Mouse (Mus musculus) megakaryocyte progenitor cell, adult 5-6 weeks (primary cell): ENCODE results near the gene Nod2. TPM values are rescaled to one million over a fixed set of nuclear protein-coding genes. Genes with fewer than 3 reads are reported as not detected.

Experiments
- ATAC-seq: replicated peaks from 2 replicates; pipeline ENCODE4 v1.8.0; 2016; ENCODE audit warnings: mild to moderate bottlenecking, moderate TSS enrichment, inconsistent platforms; ENCODE audit not compliant: poor library complexity
- total RNA-seq, 2 experiments: library from RNA; stranded (forward) in 1 of 2; stranded (reverse) in 1 of 2; fragments of 157-497, 149-512 nt in 1 of 2; fragments of 200-1000 nt in 1 of 2; gene quantifications; 2 replicates each; pipeline versions ENCODE4 v1.2.3 to v1.2.4; 2015 to 2017

The Nod2 gene
- total RNA-seq, 2 experiments from 2014 or later, result 0.17 to 0.52 TPM

DNA sequence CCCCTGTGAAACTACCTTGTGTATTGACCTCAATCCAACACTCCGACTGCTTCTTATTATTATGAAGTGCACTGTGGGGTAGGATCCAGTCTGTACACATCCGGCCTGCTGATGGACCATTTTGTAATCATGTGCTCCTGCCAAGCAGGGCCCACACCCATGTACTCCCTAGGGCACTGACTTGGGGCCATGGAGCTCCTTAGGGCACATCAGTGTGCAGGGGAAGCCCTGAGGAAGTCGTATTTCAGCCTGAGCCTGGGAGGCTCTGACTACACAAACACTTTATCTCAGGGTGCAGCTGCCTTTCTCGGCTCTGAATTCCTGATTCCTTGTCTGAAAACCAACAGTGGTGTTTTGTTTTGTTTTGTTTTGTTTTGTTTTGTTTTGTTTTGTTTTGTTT is 16.9 kb upstream of the Nod2 start:
- no peak for ATAC-seq

DNA sequence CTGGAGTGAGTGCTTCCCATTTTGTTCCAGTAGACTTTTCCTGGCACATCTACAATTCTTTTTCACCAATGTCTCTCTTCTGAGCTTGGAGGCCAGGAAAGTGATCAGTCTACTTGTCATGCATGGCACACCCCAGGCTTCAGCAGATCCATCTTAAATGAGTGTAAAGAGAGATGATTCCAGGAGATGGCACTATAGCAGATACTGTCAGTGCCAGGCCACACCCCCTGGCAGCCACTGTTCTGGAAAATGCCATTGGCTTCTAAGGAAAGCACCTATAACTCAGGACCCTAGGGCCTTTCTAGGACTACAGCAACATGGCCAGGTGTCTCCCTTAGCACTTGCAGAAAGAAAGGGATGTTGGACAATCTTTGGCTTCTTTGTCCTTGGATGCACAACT is 16.0 kb upstream of the Nod2 start:
- ATAC-seq, result peak; percentile 45

DNA sequence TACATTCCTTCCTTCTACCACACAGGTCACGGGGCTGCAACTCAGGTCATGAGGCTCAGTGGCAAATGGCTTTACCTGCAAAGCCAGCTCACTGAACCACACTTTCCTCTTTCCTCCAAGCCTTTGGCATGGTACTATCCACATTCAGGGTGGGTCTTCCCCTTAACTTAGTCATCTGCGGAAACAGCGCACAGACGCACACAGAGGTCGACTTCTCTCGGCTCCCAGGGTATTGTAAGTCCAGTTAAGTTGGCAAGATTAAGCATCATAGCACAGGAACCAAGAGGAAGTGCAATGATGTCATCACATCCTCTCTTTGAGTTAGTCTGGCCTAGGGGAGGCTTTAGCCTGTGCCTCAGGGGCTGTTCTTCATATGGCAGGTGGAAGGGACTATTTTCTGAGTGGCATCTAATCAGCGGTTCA is 13.8 kb upstream of the Nod2 start:
- peak; percentile 19 for ATAC-seq

DNA sequence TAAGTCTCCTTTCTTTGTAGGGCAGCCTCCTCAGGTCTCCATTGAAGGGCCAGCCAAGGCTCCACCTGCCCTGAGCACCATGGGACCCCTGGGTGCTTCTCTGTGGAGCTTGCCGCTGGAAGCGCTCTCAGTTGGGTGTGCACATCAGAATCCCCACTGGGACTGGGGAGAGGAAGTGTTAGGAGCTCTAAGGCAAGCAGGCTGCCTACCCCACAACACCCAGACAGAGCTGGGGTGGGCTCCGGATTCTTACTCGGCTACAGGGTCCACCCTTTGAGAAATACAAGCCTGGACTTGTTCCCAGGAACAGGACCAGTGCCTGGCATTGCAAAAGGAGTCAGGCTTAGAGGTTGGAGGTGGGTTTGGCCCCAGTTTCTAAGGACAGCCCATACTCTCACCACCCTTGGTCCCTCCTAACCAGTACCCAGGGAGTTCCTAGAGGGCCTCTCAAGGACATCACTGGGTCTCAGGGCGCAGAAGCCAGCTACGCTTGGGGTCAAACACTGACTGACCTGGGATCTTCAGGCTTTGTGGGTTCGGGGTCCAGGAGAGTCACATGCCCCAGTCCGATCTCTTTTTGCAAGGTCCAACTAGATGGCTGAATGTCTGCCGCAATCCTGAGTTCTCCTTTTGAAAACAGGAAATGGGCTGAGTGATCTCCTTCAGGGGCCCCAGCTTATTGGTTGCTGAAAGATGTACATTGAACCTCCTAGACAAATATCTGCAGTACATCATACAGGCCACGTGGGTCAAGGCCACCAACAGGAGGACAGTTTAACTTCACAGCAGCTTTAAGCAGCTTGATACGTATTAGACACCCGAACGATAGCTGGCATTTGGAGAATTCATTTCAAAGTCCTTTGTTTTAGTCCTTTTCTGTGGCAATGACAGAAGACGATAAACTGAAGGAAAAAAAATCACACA is 11.4 kb upstream of the Nod2 start, which contains the start of gene Snx20:
Snx20 (minus strand) TSS at position 655 of the 924 bp plus-strand sequence.
- ATAC-seq, result peak; percentile 78

DNA sequence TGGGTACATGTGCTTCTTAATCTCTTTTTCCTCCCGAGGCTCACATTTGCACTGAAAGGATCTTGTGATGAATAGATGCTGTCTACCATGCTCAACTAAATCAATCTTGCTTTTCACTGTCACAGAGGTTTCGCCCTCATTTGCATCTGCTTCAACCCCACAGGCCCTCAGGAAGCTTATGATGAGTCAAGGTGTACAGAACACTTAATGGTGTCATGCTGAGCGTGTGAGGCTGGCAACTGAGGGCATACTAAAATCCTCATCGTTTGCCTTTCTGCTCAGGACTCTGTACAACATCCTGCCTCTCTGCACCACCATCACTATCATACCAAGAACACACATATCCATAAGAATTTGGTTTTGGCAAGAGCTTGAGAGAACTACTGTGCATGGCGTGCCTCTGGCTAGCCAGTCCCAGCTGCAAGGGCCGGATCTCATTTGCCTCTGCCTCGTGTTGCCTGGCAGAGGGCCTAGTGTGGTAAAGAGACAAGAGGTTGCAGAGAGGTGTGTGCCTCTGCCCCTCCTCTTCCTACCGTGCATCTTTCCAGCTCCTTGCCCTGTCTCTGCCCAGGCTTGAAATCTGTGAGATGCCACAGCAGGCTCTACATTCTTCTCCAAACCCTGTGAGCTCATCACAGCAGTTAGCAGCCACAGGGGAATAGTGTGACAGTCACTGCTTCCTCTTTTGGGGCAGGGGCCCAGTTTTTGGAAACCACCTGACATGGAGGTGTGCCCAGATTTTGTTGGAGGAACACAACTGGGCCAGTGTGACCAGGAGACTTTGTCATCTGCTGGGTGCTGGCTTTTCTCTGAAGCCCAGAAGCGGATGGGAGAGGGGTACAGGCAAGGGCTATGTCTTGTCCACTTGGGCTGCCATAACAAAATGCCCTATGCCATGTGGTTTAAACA is 9.8 kb upstream of the Nod2 start:
- ATAC-seq, result peak; percentile 46

DNA sequence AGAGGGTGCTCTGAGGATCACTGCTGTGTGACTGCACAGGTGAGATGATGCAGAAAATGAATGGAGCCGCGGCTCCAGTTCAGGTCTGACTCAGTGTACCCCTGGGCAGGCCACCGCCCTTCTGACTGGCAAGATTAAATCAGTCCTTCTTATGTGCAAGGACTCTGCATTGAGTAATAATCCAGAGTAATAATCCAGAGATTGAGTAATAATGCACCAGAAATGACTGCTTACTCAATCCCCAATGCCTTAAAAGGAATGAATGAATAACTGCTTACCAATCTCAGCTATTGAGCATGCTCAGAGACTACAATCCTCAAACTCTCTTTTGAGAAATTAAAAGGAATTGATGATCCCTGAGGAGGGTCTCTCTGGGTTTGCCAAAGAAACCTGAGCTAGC is 8.2 kb upstream of the Nod2 start:
- ATAC-seq, result 0 out of 2 replicates have a peak, but pooled peaks have one; percentile 11

DNA sequence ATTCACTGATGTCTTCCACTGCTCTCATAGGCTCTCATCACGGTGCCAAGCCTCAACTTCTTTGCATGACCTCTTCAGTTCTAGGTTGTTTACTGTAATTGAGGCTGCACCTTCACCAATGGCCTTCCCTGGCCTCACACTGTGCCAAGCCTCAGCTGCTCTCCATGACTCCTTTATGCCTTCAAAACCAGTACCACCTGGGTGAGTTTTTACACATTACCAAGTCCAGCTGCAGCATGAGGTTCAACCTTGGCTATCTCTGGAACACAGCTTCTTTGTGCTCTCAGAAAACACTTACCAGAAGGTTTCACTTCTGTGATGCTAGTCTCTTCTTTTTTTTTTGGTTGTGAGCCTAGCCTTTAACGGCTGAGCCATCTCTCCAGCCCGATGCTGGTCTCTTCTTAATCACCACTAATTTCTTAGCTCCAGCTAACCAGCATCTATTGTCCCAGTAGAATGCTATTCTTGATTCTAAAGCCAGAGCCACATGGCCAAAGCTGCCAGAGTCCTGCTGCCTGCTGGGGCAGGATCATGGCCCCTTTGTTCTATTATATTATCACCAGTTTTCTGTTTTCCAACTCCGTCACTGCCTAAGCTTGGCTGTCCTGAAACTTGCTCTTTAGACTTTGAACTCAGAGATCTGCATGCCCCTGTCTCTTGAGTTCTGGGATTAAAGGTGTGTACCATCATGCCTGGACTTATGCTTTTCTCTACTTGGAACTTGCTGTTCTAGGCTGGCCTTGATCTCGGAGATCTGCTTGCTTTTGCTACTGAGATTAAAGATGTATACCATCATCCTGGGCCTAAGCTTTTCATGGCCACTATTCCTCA is 4.2 kb upstream of the Nod2 start:
- no peak for ATAC-seq

DNA sequence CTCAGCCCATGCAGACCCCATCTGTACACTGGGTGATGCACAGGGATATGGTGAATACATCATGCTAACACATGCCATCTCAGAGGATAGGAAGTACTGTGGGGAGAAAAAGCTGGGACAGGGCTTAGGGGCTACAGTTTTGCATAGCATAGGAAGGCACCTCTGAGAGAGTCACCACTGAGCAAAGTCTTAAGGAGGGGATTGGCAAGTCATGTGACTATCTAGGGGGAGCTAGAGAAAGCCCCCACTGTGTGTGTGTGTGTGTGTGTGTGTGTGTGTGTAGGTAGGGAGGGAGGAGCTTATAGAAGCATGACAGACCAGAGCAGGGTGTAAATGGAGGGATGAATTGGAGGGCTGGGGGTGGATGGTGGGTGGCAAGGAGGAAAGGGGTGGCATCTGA is 1.2 kb downstream of the Nod2 start:
- ATAC-seq, result no peak

DNA sequence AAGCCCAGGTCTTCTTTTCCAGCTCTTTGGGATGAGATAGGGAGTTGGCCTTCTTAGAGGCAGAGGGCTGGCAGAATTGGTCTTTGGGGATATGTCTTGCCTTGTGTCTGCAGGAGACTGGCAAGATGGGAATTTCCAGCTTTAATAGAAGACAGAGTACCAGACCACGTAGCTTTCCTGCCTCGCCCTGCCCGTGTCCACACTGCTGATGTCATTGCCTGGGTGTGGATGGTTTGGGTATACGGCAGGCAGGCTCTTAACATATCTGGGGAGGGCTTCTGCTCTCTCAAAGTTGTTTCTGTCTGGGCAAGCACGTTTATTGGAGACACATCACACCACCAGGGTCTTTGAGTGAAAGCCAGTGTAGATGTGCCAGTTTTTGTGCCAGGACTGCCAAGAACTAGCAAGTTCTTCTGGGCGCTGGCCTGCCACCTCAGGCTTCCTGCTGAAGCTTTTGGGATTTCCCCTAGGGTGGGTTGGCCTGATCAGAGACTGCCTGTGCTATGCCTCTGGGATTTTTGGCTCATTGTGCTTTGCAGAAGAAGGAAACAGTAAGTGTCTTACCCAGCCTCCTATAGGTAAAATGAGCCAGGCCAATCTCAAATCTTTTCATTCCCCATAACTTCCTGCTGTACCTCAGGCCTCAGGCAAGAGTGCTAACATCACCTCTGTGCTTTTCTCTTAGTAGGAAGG is 3.0 kb downstream of the Nod2 start:
- ATAC-seq, result no peak

DNA sequence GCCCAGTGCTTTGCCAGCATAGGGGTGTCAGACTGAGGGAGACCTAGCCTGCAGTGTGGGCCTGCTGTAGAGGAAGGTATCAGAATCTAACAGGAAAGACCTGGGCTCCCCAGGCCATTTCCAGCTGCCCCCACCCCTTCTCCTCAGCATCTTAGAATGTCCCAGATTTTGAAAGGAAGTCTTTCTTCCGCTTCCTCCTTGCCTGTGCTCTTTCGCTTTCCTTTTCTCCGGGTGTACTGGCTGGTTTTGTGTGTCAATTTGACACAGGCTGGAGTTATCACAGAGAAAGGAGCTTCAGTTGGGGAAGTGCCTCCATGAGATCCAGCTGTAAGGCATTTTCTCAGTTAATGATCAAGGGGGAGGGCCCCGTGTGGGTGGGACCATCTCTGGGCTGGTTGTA is 4.0 kb downstream of the Nod2 start:
- ATAC-seq, result peak; percentile 32

DNA sequence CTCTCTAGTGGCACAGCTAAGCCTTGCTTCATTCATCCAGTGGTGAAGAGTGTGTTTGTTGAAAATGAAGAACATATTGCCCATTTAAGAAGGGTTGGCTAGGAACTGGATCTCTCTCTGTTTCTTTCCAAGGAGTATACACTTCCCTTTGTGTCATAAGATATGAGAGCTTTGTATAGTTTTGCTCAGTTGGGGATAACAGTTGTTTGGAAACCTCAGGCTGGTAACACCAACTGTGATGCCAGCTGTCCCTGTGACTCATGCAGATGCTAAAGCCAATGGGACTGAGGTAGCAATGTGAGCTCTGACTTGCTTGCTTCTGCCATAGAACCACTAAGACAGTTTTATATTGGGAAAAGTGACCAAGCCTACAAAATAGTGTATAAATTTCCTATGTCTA is 8.2 kb downstream of the Nod2 start:
- ATAC-seq, result peak; percentile 26; the same call in 1 of the 2 replicates

DNA sequence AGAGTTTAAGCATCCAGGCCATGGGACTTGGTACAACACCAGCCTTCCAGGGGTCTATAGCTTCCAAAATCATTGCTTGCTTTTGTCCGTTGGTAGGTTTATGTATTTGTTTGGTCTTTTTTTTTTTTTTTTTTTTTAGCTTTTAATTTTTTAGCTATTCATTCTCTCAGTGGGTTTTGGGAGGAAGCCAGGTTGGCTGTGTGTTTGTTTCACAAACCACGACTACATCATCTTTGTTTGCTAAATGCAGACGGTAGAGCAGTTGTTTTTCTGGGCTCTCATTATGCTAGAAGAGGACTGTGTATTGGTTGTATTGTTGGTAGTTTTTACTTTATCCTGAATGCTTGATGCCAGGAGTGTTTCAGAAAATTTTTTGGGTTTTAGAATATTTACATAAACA is 12.8 kb downstream of the Nod2 start:
- ATAC-seq, result no peak

DNA sequence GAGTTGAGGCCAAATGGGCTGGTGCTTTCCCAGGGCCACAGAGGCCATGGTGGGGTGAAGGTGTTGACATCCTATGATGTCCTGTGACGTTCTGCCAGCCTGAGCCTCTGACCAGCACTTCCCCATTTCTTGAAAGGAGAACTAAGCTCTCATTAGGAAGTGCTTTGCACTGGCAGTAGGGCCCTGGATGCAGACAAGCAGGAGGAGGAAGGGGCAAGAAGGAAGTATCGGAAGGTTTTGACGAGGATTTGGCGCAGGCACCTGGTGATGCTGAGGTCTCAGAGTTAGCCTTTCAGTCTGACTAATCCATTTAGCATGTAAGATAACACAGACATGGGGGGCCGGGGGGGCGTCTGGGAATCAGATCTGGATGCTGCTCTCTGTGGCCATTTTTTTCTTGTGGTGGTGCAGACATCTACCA is 15.3 kb downstream of the Nod2 start:
- ATAC-seq, result peak; percentile 92

DNA sequence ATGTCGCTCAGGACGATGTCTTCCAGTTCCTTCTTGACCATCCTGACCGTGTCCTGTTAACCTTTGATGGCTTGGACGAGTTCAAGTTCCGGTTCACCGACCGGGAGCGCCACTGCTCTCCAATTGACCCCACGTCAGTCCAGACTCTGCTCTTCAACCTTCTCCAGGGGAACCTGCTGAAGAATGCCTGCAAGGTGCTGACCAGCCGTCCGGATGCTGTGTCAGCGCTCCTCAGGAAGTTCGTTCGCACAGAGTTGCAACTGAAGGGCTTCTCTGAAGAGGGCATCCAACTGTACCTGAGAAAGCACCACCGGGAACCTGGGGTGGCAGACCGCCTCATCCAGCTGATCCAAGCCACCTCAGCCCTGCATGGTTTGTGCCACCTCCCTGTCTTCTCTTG is 17.0 kb downstream of the Nod2 start:
- no peak for ATAC-seq

DNA sequence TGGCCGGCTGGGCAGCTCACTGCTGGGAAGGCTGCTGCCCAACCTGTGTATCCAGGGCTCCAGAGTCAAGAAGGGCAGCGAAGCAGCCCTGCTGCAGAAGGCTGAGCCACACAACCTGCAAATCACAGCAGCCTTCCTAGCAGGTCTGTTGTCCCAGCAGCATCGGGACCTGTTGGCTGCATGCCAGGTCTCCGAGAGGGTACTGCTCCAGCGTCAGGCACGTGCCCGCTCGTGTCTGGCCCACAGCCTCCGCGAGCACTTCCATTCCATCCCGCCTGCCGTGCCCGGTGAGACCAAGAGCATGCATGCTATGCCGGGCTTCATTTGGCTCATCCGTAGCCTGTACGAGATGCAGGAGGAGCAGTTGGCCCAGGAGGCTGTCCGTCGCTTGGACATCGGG is 17.8 kb downstream of the Nod2 start:
- no peak for ATAC-seq

DNA sequence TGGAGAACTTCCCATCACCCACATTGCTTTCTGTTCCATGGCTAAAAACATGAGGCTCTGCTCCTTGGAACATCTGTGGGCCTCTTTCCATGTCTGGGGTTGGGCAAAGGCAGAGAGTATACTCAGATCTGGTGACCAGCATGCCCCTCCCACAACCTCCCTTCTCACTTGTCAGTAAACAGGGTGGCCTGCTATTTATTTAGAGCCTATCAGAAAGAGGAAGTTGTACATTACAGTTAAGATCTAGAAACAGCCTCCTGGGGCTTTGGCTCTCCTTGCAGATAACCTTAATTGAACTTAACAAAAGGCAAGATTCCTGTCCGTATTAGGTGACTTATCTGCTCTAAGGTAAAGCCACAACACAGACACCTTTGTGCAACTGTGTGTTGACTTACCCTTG is 19.3 kb downstream of the Nod2 start:
- ATAC-seq, result peak; percentile 36

DNA sequence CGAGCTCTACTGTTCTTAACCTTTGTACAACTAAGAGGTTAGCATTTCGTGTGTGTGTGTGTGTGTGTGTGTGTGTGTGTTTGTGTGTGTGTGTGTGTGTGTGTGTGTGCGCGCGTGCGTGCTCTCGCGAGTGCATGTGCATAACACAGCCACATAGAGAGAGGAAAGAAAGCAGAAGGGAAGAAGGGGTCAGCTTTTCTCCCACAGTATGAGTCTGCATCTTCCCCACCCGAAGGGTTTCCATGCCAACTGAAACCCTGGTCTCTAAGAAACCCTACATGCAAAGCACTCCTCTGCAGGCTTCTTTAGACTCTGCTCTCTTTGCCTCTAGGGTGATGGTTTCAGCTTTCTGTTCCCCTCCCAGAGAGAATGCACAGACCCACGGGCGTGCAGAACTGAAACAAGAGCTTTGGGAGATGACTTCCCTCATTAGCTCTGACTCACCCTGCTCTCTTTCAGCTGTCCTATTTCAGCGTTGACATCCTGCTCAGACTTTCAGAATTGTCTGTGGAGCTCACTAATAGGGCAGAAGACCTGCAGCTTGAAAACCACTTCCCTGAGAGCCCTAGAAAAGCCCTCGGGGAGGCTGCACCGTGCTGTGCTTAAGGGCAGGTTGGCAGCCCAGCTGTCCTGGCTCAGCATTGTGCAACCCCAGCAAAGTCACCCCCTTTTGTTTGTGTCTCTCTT is 21.4 kb downstream of the Nod2 start:
- peak; percentile 77 for ATAC-seq

DNA sequence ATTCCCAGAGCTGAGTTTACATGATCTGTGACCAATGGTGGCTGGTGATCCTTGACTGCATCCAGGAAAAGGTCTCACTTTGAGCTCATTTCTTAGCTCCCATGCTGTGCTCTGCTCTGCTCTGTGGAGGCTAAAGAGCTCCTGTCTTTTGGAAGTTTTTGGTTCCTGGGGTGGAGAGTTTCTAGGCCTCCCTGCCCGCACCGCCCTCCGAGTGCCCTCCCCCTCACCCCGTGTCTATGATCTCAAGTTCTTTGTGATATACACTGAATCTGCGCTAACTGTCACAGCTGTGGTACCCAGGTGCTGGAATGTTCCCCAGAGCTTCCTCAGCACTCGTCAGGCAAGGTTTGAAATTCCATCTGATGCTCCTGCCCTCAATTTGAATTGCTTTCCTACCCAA is 23.7 kb downstream of the Nod2 start:
- ATAC-seq, result no peak

DNA sequence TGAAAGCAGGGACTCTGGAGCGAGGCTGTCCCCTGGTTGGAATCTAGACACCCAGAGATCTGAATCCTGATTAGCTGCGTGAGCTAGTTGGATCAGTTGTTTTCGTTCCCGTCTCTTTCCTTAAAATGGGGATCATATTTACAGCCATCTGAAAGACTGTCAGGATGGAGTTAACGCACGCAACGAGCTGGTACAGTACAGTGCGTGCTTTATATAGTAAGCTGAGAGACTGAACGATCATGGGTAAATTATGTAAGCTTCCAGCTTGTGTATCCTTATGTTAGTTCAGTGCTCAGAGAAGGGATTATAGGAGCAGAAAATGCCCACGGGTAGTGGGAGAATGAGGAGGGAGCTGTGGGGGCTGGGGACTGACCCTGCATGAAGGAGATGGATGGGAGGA is 24.5 kb downstream of the Nod2 start:
- no peak for ATAC-seq

DNA sequence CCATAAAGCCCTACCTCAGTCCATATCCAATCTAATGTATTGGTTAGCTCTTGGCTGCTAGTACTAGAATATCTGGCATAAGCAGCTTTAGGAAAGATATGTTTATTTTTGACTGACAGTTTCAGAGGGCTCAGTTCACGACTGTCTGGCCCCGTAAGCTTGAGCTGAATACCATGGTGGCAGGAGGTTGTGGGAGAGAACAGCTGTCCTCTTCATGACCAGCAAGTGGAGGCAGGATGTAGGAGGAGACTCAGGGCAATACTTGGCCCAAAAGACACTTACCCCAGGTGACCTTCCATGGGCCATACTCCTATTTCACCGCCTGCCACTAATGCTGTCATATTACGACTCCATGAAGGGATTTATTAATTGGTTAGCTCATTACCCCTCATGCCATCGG is 26.7 kb downstream of the Nod2 start:
- no peak for ATAC-seq
